ENCODE assay signal across 28 mouse cellular contexts in the genomic region with DNA sequence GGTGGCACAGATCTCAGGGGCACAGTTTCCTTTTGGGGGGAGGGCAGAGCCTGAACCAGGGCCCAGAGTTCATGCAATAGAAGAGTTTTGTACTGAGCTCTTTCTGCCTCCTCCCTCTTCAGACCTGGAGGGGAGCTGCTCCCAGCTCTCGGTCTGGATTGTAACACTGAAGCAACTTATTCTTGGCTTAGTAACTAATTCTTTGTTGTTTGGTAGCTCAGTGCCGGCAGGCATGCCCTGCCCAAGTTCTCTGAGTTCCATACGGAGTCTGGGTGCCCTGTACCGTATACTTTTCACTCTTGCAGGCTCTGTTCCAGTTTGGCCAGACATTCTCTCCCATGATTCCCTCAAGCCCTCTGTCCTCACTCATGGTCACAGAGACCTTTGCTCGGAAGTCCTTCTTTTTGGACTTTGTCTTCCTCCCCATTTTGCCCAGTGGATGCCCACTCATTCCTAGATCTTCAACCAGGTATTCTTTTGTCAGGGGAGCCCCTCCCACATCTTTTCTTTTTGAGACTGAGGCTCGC. TPM values are rescaled to one million over a fixed set of nuclear protein-coding genes. Genes with fewer than 3 reads are reported as not detected.
DNase-seq lines count a peak whose midpoint lies in the region; ATAC-seq and TF ChIP-seq lines count a peak whose summit lies in the region.
"Had no signal": no experiment of that assay in that cellular context is flagged by ENCODE, and none has a peak within 500 bp of the region (broad histone marks: within the 10 kb centered on the region; RNA-seq: fewer than 3 reads in every experiment).

No protein-coding gene starts in this region.

- WGBS in midbrain, embryonic 11.5 days = 82% methylated on average over 6 of the region's 6 CpGs
- 81% methylated on average over 6 of the region's 6 CpGs for WGBS in midbrain, embryonic 10.5 days

- no peak overlapping the region for H3K9ac ChIP-seq in midbrain, embryonic 11.5 days (ENCODE audit: low read length)
- H3K9ac ChIP-seq: forebrain, embryonic 15.5 days; heart, embryonic 13.5 days; liver, embryonic 12.5 days; lung, embryonic 14.5 days had no signal

- H3K4me3 ChIP-seq in gastrocnemius, adult 2 months = peak overlapping the region; percentile 1; the same call in 1 of the 2 replicates
- no peak overlapping the region for H3K4me3 ChIP-seq in midbrain, embryonic 11.5 days (ENCODE audit: low read depth, low read length)
- H3K4me3 ChIP-seq in midbrain, embryonic 10.5 days = no peak overlapping the region
- H3K4me3 ChIP-seq: erythroblast, embryonic 14.5 days; forebrain, embryonic 15.5 days; heart, embryonic 13.5 days; liver, embryonic 12.5 days had no signal

- H3K4me2 ChIP-seq in midbrain, embryonic 11.5 days = no peak overlapping the region
- H3K4me2 ChIP-seq: forebrain, embryonic 15.5 days; heart, embryonic 13.5 days; liver, embryonic 12.5 days; lung, embryonic 14.5 days had no signal

- TF ChIP-seq CTCF in gastrocnemius, adult 2 months (IDR thresholded peaks at IDR 0.05) = no peak

- intact Hi-C loops in gastrocnemius, adult 2 months (cut with DNase I) = no loop called here
- intact Hi-C loops in gastrocnemius, postnatal 14 days (cut with DNase I; ENCODE audit: low total_unique reads) = no loop called here

- H3K9me3 ChIP-seq in midbrain, embryonic 11.5 days (ENCODE audit: control insufficient read depth, low read length) = no peaks in the 10 kb centered on the region
- H3K9me3 ChIP-seq in midbrain, embryonic 10.5 days (replicated peaks) = no peaks in the 10 kb centered on the region
- H3K9me3 ChIP-seq: forebrain, embryonic 15.5 days; heart, embryonic 13.5 days; liver, embryonic 12.5 days had no signal

- DNase-seq in gastrocnemius, adult 2 months = no peak
- DNase-seq in gastrocnemius, postnatal 14 days = no peak
- DNase-seq in kidney, adult 9 months = peak; percentile 83
- DNase-seq in kidney, postnatal 4 days = no peak
- DNase-seq in midbrain, embryonic 11.5 days (ENCODE audit: low spot score, missing footprints) = peak; percentile 19
- no peak for DNase-seq in midbrain, embryonic 10.5 days (ENCODE audit: low spot score)
- peak; percentile 60 to 69 for DNase-seq in kidney, postnatal 36 days
- DNase-seq in cerebellum, postnatal 10 days = no peak
- DNase-seq: heart, adult 11 months; lung, embryonic 14.5 days; lung, postnatal 4 days; thymus, postnatal 25 days had no signal

- no peaks in the 10 kb centered on the region for H3K27me3 ChIP-seq in midbrain, embryonic 11.5 days (ENCODE audit: control insufficient read depth, insufficient read depth, low read length)
- H3K27me3 ChIP-seq in midbrain, embryonic 10.5 days (ENCODE audit: low read depth, poor library complexity, severe bottlenecking) = no peaks in the 10 kb centered on the region
- H3K27me3 ChIP-seq: forebrain, embryonic 15.5 days had no signal

- ATAC-seq in midbrain, embryonic 11.5 days (ENCODE audit: low FRiP score) = no peak
- ATAC-seq: forebrain, embryonic 15.5 days; intestine, postnatal 0 days; liver, embryonic 12.5 days had no signal

- H3K4me1 ChIP-seq in midbrain, embryonic 11.5 days (ENCODE audit: control insufficient read depth, insufficient read depth, low read length) = no peaks in the 10 kb centered on the region
- no peaks in the 10 kb centered on the region for H3K4me1 ChIP-seq in midbrain, embryonic 10.5 days
- H3K4me1 ChIP-seq: heart, embryonic 13.5 days had no signal

- no peaks in the 10 kb centered on the region for H3K36me3 ChIP-seq in midbrain, embryonic 11.5 days (ENCODE audit: control insufficient read depth, insufficient read depth, low read length)
- H3K36me3 ChIP-seq in midbrain, embryonic 10.5 days = no peaks in the 10 kb centered on the region
- H3K36me3 ChIP-seq: forebrain, embryonic 15.5 days; heart, embryonic 13.5 days; liver, embryonic 12.5 days had no signal

- H3K27ac ChIP-seq in gastrocnemius, adult 2 months = peak overlapping the region; percentile 24
- no peak overlapping the region for H3K27ac ChIP-seq in midbrain, embryonic 11.5 days (ENCODE audit: low read depth, low read length)
- H3K27ac ChIP-seq in midbrain, embryonic 10.5 days (replicated peaks) = no peak overlapping the region
- H3K27ac ChIP-seq: forebrain, embryonic 15.5 days; heart, embryonic 13.5 days; liver, embryonic 12.5 days; stomach, postnatal 0 days had no signal

RNA-seq across cellular contexts. Expression of a gene that starts 9.6 kb away (rescaled TPM):
- not detected for total RNA-seq in gastrocnemius, adult 2 months (2021)
- not detected for total RNA-seq in gastrocnemius, postnatal 14 days (2021)
- not detected in 2 replicates for polyA plus RNA-seq in midbrain, embryonic 11.5 days (2014; fragmentation: Nextera tagmentation; extraction: Ambion mirVana)
- not detected in 2 replicates for polyA plus RNA-seq in midbrain, embryonic 10.5 days (2016; fragmentation: Nextera tagmentation; extraction: Ambion mirVana)
- total RNA-seq: adrenal gland, postnatal 36 days; CH12.LX; gastrocnemius, adult 18-20 months; heart, postnatal 25 days; layer of hippocampus, postnatal 36 days; left cerebral cortex, postnatal 36 days; MEL had no signal
- polyA plus RNA-seq: cerebellum, adult 2 months; erythroblast, embryonic 14.5 days; forebrain, embryonic 15.5 days; heart, embryonic 13.5 days; hindbrain, embryonic 16.5 days; lung, embryonic 14.5 days; neural tube, embryonic 11.5 days had no signal

RNA-seq across cellular contexts. Expression of a gene that starts 26.0 kb away (rescaled TPM):
- not detected for total RNA-seq in gastrocnemius, adult 2 months (2021)
- total RNA-seq in gastrocnemius, postnatal 14 days (2021) = not detected
- not detected in 2 replicates for polyA plus RNA-seq in midbrain, embryonic 11.5 days (2014; fragmentation: Nextera tagmentation; extraction: Ambion mirVana)
- not detected in 2 replicates for polyA plus RNA-seq in midbrain, embryonic 10.5 days (2016; fragmentation: Nextera tagmentation; extraction: Ambion mirVana)
- total RNA-seq: CH12.LX; gastrocnemius, adult 18-20 months; heart, postnatal 25 days; layer of hippocampus, postnatal 36 days; left cerebral cortex, postnatal 36 days; MEL had no signal
- polyA plus RNA-seq: cerebellum, adult 2 months; erythroblast, embryonic 14.5 days; forebrain, embryonic 15.5 days; hindbrain, embryonic 16.5 days; intestine, postnatal 0 days; liver, embryonic 12.5 days; lung, embryonic 14.5 days; neural tube, embryonic 11.5 days had no signal

RNA-seq across cellular contexts. Expression of a gene that starts 53.1 kb away (rescaled TPM):
- 1 to 10 TPM in 1 of 2 experiments, under 1 TPM in 1; 0.77 to 1.4 TPM for total RNA-seq in gastrocnemius, adult 2 months (2021)
- 1 to 10 TPM in 1 of 2 experiments, under 1 TPM in 1; 0.95 to 2.1 TPM for total RNA-seq in gastrocnemius, postnatal 14 days (2021)
- polyA plus RNA-seq in midbrain, embryonic 11.5 days (2014; fragmentation: Nextera tagmentation; extraction: Ambion mirVana) = 20.5 TPM in 2 replicates
- 23.2 and 27.1 TPM in 2 replicates for polyA plus RNA-seq in midbrain, embryonic 10.5 days (2016; fragmentation: Nextera tagmentation; extraction: Ambion mirVana)

Comparison
In these comparisons a context has a peak if more than half of its experiments do, and no peak if none do; other contexts are left out.
1. DNase-seq: peak in kidney, adult 9 months (single experiment), midbrain, embryonic 11.5 days (single experiment) and kidney, postnatal 36 days (2 of 2); none in gastrocnemius, adult 2 months (single experiment), gastrocnemius, postnatal 14 days (single experiment), kidney, postnatal 4 days (0 of 2), midbrain, embryonic 10.5 days (single experiment) and cerebellum, postnatal 10 days (0 of 2).